Mouse (Mus musculus): ENCODE results near the gene Golgb1.

GRCm38 (mm10) chr16:36918505-36918904 lies 43.6 kb downstream of the Golgb1 start:
- TF ChIP-seq MAFK (IDR thresholded peaks at IDR 0.05; ENCODE audit: insufficient read depth, low read depth, low read length) (no peak), ZC3H11A (IDR thresholded peaks at IDR 0.05; ENCODE audit: borderline replicate concordance, low read depth, low read length) (no peak), HCFC1 (IDR thresholded peaks at IDR 0.05; ENCODE audit: borderline replicate concordance, insufficient read depth, low read length) (no peak), ZNF384 (IDR thresholded peaks at IDR 0.05; ENCODE audit: low read depth, low read length) (no peak), CHD2 (IDR thresholded peaks at IDR 0.05; ENCODE audit: low read depth, low read length) (no peak)
